Mouse (Mus musculus) inflammation-experienced regulatory T-cells (primary cell): ENCODE results near the gene Lzts3. TPM values are rescaled to one million over a fixed set of nuclear protein-coding genes. Genes with fewer than 3 reads are reported as not detected.

ENCODE experiments used
- polyA plus RNA-seq, 2 experiments: library from polyadenylated mRNA; unstranded; fragments of 100-300 nt; shearing (Covaris generic); gene quantifications; one replicate each; pipeline ENCODE4 v1.2.1; 2017

The Lzts3 gene
- 1 to 10 TPM in 1 of 2 experiments, under 1 TPM in 1; 0.66 to 1.9 TPM for polyA plus RNA-seq

DNA sequence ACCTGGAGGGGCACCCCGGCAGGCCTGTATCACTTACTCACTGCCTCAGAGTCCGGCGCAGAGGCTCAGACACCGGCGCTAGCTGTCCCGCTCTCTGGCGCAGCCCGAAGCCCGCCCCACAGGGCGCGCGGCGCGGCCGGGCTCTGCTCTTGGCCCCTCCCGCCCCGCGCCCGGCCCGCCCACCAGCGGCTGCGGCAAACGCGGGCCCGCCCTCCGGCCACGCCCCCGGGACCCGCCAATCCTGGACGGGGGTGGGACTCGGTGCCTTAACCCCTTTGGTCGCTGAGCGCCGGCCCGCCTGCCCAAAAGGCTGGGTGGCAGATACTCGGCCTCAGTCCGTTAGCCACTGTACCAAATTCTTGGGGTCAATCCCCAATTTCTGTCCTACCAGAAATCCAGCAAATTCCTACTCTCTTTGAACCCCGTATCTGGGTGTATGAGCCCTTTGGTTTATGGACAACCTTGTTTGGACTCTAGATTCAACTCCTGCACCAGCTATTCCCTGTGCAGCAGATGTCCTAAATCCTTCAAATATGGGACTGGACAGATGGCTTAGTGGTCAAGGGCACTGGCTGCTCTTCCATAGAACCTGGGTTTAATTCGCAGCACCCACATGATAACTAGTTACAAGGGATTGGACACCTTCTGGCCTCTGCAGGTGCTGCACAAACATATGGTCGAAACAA is at the start of gene Lzts3:
Gene Lzts3, minus strand, starts transcription at position 120 of the 686 bp plus-strand sequence.

GRCm38 (mm10) chr2:130667559-130667958 is 25.0 kb upstream of the Lzts3 start, which contains the start of gene Itpa:
Gene Itpa, plus strand, starts transcription at chr2:130667610.

DNA sequence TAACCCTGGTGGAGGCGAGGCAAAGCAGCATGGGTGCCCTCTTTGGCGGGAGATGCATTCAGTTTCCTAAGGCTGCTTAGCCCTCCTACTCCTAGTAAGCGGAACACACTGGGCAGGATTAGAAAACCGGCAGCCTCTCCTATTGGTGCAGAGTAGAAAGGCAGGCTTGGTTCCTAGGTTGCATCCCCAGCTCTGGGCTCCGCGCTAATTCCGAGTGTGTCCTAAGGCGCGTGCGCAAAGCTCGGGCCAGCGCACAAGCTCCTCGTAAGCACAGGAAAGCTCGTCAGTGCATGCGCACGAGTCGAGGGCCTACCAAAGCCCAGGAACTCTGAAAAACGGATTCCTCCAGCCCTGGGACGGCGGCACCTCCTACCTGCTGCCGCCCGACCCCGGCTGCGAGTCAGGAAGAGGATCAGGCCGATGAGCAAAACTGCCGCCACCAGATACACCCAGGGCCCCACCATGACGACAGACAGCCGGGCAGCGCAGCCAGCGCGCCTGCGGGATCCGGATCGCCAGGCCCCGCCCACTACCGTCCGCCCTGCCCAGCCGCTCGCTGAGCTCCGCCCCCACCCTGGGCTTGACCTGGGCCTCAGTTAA is 21.6 kb upstream of the Lzts3 start, which contains the start of gene Ddrgk1:
Gene Ddrgk1, minus strand, starts transcription at position 558 of the 600 bp plus-strand sequence.

GRCm38 (mm10) chr2:130629839-130630203 is 12.8 kb downstream of the Lzts3 start, which contains the start of the genes Fastkd5 and Ubox5:
Gene Fastkd5, minus strand, starts transcription at chr2:130630027.
Gene Ubox5, minus strand, starts transcription at chr2:130630038.

Other genes starting within 250 kb of the Lzts3 start
- gene Cpxm1, start 245.2 kb downstream of the Lzts3 start, polyA plus RNA-seq, result 1 to 10 TPM in 1 of 2 experiments, under 1 TPM in 1; 0.43 to 3.3 TPM
- not detected for gene Gm28372, start 237.6 kb downstream of the Lzts3 start, polyA plus RNA-seq
- gene 1700020A23Rik, start 237.5 kb downstream of the Lzts3 start, polyA plus RNA-seq, result 1 to 10 TPM in 1 of 2 experiments, under 1 TPM in 1; 0.37 to 1.1 TPM
- not detected for gene Tmem239, start 236.3 kb downstream of the Lzts3 start, polyA plus RNA-seq
- gene Vps16, start 218.5 kb downstream of the Lzts3 start, polyA plus RNA-seq, result 100 to 1,000 TPM; 223 to 274 TPM
- gene Pced1a, start 218.1 kb downstream of the Lzts3 start, polyA plus RNA-seq, result 10 to 100 TPM; 14.8 to 18.5 TPM
- gene Ptpra, start 192.5 kb downstream of the Lzts3 start, polyA plus RNA-seq, result 100 to 1,000 TPM; 169 to 209 TPM
- gene Mrps26, start 79.1 kb downstream of the Lzts3 start, polyA plus RNA-seq, result 100 to 1,000 TPM; 108 to 124 TPM
- gene Oxt, start 66.6 kb downstream of the Lzts3 start, polyA plus RNA-seq, result 1 to 10 TPM in 1 of 2 experiments, under 1 TPM in 1; 0.61 to 3.0 TPM
- not detected for gene Avp, start 60.2 kb downstream of the Lzts3 start, polyA plus RNA-seq
- 10 to 100 TPM; 14.5 to 19.7 TPM for gene Fastkd5, start 12.8 kb downstream of the Lzts3 start, polyA plus RNA-seq
- 10 to 100 TPM in 1 of 2 experiments, 1 to 10 TPM in 1; 9.7 to 16.8 TPM for gene Ubox5, start 12.8 kb downstream of the Lzts3 start, polyA plus RNA-seq
- 100 to 1,000 TPM; 141 to 159 TPM for gene Ddrgk1, start 21.9 kb upstream of the Lzts3 start, polyA plus RNA-seq
- gene Itpa, start 24.8 kb upstream of the Lzts3 start, polyA plus RNA-seq, result 10 to 100 TPM; 40.0 to 41.0 TPM
- gene Slc4a11, start 54.7 kb upstream of the Lzts3 start, polyA plus RNA-seq, result under 1 TPM; 0.08 to 0.48 TPM